Mouse (Mus musculus): Measurements from ENCODE around the gene Tnpo1.

DNA sequence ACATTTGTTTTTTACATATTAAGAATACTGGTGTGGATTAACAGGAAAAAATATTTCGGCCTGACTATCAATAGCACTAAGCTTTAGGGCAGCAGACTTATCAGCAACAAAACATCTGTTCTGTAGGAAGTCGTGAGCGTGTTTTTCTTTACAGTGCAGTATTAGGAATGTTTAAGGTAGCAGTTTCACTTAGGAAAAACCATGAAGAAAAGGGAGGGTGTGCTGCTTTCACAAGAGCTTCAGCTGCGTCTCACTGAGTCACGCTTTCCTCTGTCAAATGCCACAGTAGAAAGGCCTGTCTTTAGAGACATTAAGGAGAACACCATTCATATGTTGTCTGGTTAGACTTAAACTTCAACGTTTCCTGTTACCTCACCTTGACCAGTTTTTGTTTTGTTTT, 116.0 kb downstream of the Tnpo1 start:
- TF ChIP-seq POLR2A (IDR thresholded peaks at IDR 0.05; ENCODE audit: low read depth, low read length) (no peak), CTCF (IDR thresholded peaks at IDR 0.05; ENCODE audit: borderline replicate concordance, insufficient read depth, low read length) (no peak)
